Mouse (Mus musculus) gastrocnemius, postnatal 25 days (tissue): ENCODE results near the gene Ninj1. TPM values are rescaled to one million over a fixed set of nuclear protein-coding genes. Genes with fewer than 3 reads are reported as not detected.

Experiments used
- DNase-seq: peaks from one replicate; pipeline ENCODE4 v3.0.0; 2022
- total RNA-seq, 2 experiments: library from RNA; stranded (reverse); gene quantifications; 1 replicate in 1 of 2; 2 replicates in 1 of 2; pipeline ENCODE4 v1.2.3; 2021

Ninj1 gene
- total RNA-seq, 2 experiments from 2014 or later: 15.8 to 18.8 TPM

DNA sequence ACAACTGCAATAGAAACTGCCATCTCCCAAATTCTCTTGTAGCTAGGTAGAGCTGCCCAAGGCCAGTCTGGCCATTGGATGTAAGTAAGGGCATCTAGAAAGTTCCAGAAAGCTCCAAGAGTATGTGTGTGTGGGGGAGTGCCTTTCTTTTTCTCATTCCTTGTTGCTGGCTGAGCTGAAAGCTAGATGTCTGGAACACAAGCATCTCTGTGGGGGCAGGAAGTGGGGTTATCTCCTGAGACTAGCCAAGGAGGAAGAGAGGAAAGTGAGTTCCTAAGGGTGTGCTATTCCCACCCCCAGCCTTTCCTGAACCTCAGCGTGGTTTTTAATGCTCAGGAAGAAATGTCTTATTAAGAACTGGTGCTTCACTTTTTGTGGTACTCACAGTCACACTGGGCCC, 15.6 kb upstream of the Ninj1 start:
- DNase-seq: no peak

- no peak for DNase-seq
These were observed 14.9 kb upstream of the Ninj1 start for GRCm38 (mm10) chr13:49172335-49172734.

GRCm38 (mm10) chr13:49172971-49173596, 14.2 kb upstream of the Ninj1 start:
- DNase-seq: peak; percentile 76

DNA sequence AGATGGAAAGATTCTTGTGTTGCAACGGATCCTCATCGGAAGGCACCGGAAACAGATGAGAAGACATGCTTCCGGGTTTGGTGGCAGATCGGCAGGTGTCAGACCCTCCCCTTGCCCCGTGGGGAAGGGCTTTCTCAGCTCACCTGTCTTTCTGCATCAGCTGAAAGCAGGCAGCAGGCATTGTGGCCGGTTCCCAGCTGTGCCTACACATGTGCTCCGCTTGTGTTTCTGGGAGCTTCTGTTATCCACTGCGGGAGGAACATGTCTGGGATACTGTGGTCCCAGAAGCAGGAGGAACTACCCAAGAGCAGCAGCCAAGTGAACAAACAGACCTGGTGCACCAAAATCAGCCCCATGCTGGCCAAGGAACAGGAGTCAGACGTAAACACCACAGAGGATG, 11.8 kb upstream of the Ninj1 start:
- DNase-seq: no peak

DNA sequence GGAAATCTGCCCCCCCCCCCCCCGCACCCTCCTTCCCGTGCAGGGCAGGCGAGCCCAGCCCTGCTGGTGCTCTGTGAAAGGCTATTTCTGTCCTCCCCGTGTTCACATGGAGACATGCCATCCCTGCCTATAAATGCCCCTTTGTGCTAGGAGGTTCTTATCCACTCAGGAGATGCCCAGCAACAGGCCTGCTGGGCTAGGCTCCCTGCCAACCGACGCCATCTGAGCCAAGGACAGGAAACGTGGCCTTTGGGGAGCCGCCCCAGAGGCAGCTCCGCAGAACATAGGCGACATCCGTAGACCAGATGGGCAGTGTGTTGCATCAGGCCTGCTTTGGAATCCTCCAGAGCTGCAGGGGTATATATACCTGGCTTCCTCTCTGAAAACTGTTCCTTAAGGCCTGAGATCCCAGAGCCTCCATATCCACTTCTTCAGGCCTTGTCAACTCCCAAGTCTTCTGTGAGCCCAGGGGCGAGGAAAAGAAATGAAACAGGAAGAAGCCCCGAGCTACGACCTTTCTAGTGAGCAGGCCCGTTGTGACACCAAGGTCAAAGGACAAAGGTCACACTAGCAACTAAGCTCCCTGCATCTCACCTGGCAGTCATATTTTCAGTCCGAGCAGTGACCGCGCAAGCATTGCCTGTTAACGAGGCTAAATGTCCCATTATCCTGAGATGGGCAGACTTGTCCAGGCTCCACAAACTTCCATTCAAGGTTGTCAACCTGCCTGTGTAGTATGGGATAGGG, 8.3 kb upstream of the Ninj1 start:
- DNase-seq: peak; percentile 70

DNA sequence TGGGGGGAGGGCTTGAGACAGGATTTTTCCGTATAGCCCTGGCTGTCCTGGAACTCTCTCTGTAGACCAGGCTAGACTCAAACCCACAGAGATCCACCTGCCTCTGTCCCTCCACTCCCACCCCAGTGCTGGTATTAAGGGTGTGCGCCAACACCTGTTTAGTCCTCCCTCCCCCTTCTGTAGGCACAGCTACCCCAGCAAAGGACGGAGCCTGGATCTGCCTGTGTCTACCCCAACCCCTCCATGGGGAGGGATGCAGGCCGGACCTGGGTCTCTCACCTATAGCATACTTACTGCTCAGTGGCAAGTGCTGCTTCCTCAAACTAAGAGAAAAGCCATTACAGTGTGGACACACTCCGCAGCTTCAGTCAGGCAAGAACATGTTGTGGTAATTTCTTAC, 7.0 kb upstream of the Ninj1 start:
- DNase-seq: no peak

GRCm38 (mm10) chr13:49180691-49181090, 6.6 kb upstream of the Ninj1 start:
- DNase-seq: no peak

DNA sequence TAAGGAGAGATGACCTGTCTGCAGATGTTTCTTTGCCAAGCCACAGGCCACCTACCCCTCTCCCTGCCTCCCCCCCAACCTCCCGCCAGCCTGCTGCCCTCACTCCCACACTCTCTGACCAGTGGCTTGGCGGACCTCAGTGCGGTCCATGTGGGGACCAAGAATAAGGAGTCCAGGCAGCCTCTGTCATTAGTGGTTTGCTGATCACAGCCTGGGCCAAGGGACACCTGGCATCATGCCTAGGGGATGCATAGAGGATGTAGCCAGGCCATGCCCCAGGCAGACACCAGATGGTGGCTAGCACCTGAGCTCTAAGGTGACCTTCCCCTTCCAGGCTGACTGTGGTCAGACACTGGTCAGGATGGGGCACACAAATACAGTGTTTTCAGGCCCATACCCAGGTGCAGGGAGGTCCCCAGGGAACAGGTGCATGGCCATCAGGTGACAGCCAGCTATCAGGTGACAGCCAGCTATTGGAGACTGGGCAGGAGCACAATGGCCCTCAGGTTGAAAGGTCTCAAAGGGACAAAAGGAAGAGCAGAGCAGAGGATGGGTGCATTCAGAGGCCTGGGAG, 5.8 kb upstream of the Ninj1 start:
- DNase-seq: no peak

- DNase-seq: no peak
These were observed 4.1 kb upstream of the Ninj1 start for GRCm38 (mm10) chr13:49183161-49183560.

DNA sequence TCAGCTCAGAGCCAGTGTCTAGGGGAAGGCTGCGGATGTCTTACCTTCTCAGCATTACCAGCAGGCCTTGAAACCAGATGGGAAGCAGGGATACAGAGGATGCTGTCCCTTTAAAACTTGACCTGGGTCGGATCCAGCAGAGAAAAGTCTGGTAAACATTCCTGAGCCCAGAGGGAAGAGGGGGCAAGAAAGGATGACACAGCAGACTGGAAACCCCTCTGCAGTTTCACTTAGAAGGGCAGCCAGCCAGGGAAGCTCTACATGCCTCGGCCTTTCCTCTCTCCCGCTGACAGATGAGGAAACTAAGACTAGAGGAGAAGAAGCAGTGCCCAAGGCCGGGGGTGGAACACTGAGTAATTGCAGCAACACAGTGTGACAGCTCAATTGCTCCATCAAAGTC, 3.6 kb upstream of the Ninj1 start:
- peak; percentile 37 for DNase-seq

- no peak for DNase-seq
These were observed 442 bp upstream of the Ninj1 start for GRCm38 (mm10) chr13:49186798-49187287.

DNA sequence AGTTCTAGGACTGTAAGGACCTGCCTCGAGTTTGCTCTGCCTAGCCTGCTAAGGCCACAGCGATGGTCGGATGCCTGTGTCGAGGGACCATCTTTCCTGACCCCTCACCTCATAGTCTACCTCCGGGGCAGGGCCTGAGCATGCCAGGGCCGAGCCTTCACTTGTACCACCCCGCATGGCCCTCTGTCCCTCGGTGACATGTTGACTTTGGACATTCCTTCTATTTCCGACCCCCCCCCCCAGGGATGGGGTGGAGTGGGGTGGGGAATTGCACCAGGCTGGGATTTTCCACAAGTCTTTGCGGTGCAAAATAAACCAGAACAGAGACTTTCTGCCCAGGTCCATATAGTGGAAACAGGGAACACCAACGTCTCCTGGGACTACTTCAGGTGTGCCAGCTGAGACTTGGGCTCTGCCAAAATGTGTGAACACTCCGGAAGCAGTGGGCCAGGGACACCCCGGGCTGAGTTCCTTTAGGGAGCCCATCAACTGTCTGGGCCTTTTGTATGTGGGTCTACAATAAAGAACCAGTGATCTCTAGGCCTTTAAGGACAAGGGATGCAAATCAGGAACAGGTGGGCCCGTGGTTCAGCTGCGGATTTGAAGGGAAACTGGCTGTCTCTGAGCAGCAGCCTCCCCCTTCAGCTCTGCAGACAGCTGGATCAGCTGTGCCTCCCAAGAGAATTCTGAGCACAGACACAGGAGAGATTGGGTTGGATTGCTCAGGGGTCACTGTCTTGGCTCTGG, 1.1 kb downstream of the Ninj1 start:
- DNase-seq: no peak

DNA sequence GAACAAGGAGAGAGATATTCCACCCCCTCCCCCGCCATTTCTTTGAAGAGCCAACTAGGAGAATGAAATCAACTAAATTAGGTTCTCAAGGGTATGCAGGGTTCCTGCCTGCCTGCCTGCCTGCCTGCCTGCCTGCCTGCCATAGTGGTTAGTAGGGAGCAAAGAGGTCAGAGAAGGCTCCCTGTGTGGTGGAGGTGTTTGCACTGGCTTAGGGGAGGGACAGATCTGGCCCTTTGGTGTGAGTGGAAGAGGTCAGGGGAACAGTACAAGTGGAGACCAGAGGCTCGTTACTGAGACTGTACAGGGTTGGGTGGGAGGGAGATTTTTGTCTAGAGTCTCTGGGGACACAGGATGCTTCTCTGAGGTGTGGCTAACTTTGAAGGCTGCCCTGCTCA, 1.7 kb downstream of the Ninj1 start:
- DNase-seq: no peak

DNA sequence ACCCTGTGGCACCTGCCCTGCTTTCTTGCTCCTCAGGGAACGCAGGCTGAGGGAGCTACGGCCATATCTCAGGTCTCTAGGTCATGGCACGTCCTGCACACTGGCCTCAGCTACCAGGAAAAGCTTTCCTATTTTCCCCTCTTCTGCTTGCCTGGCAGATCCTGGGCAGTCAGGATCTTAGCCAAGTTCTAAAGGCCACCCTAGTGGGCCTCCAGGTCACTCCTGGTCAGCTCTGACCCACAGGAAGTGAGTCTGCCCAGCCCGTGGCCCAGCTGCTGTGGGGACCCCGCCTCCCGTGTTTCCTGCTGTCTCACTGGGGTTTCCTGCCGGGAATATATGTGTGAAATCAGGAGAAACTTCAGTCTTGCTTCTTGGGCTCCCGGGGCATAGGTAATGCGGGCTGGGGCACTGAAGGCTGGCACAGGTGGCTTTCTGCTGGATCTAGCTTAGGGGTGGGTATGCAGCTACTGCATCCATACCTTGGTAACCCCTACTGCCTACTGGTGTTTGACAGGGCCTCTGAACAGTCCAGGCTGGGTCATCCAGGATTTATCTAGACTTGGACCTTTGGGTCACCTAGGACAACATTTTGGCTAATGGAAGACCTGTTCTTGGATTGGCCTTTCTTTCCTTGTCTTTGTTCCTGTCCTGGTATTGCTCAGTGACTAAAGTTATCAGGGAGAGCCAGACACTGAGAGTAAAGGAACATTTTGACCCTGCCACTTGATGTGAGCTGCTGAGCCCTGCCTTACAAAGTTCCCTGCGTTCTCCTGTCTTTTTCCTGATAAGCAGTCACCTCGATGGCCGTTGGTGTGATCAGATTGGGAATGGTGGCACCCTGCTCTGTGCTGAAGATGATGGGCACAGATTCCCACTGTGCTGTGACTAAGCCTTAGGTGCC, 2.9 kb downstream of the Ninj1 start:
- DNase-seq: peak; percentile 51

DNA sequence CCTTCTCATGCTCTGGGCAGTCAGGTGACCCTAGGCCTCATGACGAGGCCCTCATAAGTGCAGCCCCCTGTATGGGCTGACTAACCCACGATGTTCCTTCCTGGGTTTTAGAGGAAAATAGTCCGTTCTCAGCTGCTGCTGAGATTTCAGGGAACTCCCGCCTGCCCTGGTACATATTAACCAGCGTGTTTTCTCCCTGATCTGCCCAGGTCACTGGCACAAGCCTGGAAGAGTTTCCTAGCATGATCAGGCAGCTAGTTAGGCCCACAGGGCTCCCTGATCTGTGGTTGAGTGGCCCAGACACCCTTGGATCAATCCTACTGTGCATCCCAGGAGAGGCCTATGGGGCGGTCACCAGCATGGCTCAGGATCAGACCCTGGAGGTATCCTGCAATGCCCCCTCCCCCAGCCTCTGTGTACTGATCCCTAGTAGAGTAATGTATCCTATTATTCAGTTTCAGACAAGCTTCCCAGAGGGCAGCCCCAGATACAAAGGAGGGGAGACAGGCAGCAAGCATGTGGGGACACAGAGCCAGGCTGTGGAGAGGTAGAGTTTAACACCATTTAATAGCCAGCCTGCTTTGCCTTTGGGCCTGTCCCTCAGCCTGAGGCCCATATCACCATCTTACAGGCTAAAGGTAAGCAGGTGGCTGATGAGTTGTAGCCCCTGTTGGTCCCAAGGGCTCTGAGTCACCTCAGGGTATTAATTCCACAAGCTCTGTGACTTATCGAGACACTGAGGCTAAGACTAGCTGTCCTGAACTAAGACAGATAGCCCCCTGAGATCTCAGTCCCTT, 3.8 kb downstream of the Ninj1 start:
- no peak for DNase-seq

DNA sequence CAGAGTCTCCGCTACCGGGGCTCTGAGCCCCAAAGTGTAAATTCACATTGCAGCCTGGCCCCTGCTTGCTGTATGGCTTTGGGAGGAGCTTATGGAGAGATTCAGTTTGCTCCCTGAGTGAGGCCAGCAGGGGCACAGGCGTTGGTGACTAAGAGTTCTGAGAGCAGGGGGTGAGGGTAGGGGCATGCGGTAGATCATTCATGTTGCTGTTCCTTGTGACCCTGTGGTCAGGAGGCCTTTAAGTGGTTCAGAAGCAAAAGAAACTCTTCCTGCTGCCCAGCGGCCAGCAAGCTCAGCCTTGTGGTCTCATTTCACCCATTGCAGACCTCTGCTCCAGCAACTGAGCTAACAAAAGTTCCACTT, 4.4 kb downstream of the Ninj1 start:
- DNase-seq: no peak

DNA sequence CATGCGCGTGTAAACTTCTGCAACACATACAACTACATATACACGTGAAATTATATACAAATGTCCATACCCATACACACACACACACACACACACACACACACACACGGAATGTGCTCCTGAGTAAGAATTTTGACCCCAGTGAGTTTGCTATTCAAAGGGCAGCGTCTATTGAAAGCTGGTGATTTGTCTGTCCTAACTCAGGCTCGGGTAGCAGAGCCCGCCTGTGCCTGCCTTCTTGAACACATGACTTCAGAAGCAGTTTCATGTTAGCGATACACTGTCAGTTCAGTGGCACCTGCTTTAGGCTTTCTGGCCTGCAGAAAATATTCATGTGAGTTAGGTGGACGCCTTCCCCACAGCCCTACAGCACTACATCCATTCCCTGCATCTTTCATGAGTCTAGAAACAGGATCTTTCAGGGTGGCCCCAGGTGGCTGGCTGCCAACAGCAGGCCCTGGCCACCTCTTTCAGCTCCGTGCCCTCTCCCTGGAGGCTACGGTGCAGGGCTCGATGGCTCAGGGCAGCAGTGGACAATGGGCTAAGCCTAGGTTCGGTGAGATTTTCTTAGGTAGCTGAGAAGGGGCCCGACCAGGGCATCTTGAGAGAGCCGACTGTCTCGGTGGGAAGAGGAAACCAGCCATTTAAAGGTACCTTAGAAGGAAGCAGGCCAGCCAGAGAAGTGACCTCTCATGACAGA, 5.0 kb downstream of the Ninj1 start:
- DNase-seq: no peak

- DNase-seq: no peak
These were observed 6.4 kb downstream of the Ninj1 start for GRCm38 (mm10) chr13:49193650-49194049.

DNA sequence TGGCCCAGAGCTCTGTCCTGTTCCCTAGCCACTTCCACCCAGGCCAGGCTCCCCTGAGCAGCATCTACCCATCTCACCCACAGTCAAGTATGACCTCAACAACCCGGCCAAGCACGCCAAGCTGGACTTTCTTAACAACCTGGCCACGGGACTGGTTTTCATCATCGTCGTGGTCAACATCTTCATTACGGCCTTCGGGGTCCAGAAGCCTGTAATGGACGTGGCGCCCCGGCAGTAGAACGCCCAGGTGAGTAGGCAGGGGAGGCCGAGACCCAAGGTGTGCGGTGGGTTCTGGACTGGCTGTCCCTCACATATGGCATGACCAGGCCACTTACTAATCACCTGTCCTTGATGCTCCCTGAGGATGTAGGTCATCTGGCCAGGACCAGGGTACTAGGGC, 7.5 kb downstream of the Ninj1 start:
- DNase-seq: no peak

- DNase-seq: no peak
These were observed 8.4 kb downstream of the Ninj1 start for GRCm38 (mm10) chr13:49195651-49196050.
